Mouse (Mus musculus) midbrain, postnatal 0 days (tissue): Measurements from ENCODE around the gene Lcor. TPM values are rescaled to one million over a fixed set of nuclear protein-coding genes. Genes with fewer than 3 reads are reported as not detected.

Experiments used
- ATAC-seq: fragments of 200-750 bp; cut with Nextera tagmentation; 2 replicates; pipeline ENCODE4 v1.8.0; 2017; ENCODE audit warnings: moderate number of reproducible peaks, mild to moderate bottlenecking, moderate TSS enrichment, moderate library complexity; ENCODE audit not compliant: low FRiP score
- DNase-seq: peaks from one replicate; pipeline ENCODE4 v3.0.0-alpha.2; 2015; ENCODE audit warnings: low spot score
- H3K27ac ChIP-seq: fragments of 300-500 bp; sonication (generic); 2 replicates; pipeline ENCODE4 v1.5.1; 2014; ENCODE audit warnings: low read depth, mild to moderate bottlenecking, low read length, mixed read lengths
- H3K27me3 ChIP-seq: fragments of 300-500 bp; sonication (generic); 2 replicates; pipeline ENCODE4 v1.6.1; 2014; ENCODE audit warnings: low read length, control low read depth, mixed read lengths; ENCODE audit not compliant: insufficient read depth
- H3K36me3 ChIP-seq: fragments of 300-500 bp; sonication (generic); 2 replicates; pipeline ENCODE4 v1.6.1; 2014; ENCODE audit warnings: low read length, control low read depth, mixed read lengths; ENCODE audit not compliant: insufficient read depth
- H3K4me1 ChIP-seq: fragments of 300-500 bp; sonication (generic); 2 replicates; pipeline ENCODE4 v1.6.1; 2014; ENCODE audit warnings: mild to moderate bottlenecking, control low read depth, antibody characterized with exemption, low read length, mixed read lengths; ENCODE audit not compliant: insufficient read depth
- H3K4me2 ChIP-seq: fragments of 300-500 bp; sonication (generic); 2 replicates; pipeline ENCODE4 v1.6.1; 2014; ENCODE audit warnings: low read depth, mild to moderate bottlenecking, low read length, mixed read lengths; ENCODE audit not compliant: poor library complexity, severe bottlenecking
- H3K4me3 ChIP-seq: fragments of 300-500 bp; sonication (generic); 2 replicates; pipeline ENCODE4 v1.5.1; 2014; ENCODE audit warnings: low read depth, mild to moderate bottlenecking, low read length, moderate library complexity
- H3K9ac ChIP-seq: fragments of 300-500 bp; sonication (generic); replicated peaks from 2 replicates; pipeline ENCODE4 v1.6.1; 2014; ENCODE audit warnings: mild to moderate bottlenecking, low read length, moderate library complexity, mixed read lengths; ENCODE audit not compliant: poor library complexity, severe bottlenecking
- H3K9me3 ChIP-seq: fragments of 300-500 bp; sonication (generic); 2 replicates; pipeline ENCODE4 v1.6.1; 2016; ENCODE audit warnings: low read length, control low read depth
- CTCF ChIP-seq: IDR thresholded peaks from 2 replicates; pipeline ENCODE4 v1.5.1; 2016; ENCODE audit warnings: antibody characterized with exemption, mild to moderate bottlenecking
- WGBS: fragments of 180-500 bp; shearing (Covaris S2); extraction: QIAGEN DNeasy Blood & Tissue Kit; methylation state at CpG from one replicate; pipeline ENCODE4 v1.1.7; 2014; 5-methylcytosine and 5-hydroxymethylcytosine counted together
- microRNA-seq: library from miRNA; unstranded; fragments of <30 nt; microRNA quantifications from one replicate; pipeline ENCODE4, GENCODE M21; 2016; ENCODE audit warnings: borderline number of aligned reads
- polyA plus RNA-seq: library from polyadenylated mRNA; unstranded; fragments of >200 nt; fragmentation: Nextera tagmentation; extraction: Ambion mirVana; gene quantifications from 2 replicates; pipeline ENCODE4 v1.2.1, GENCODE M21; 2015
- total RNA-seq: library from RNA; depleted of rRNA; stranded (reverse); fragments of >200 nt; gene quantifications from 2 replicates; pipeline ENCODE4 v1.2.3, GENCODE M21; 2014; rRNA removed

The Lcor gene
- total and polyA plus RNA-seq, 2 experiments from 2014 or later, result 13.4 to 15.9 TPM

DNA sequence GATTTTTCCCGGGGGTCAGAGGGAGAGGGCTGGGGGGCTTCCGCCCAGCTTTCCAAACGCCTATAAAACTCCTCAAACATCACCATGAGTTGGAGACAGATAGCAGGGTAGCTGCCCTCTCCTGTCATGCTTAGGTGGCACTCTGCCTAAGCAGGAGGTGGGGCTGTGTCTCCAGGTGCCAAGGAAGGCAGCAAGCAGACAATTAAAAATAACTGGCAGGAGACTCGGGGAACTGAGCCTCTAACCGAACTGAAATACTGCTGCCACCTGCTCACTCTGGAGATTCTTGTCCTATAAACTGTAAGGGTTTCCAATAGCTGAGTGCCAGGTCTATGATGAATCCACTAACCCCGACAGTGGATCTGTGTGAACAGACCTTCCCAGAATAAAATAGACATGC is 129.2 kb downstream of the Lcor start:
- ATAC-seq (no peak), DNase-seq (no peak)
- H3K36me3 ChIP-seq, result peaks cover 6% of the 10 kb centered on the region
- H3K27ac ChIP-seq, result no peak overlapping the region
- WGBS, result 79% methylated on average over 6 of the region's 6 CpGs
- H3K4me3 ChIP-seq, result no peak overlapping the region
- H3K4me1 ChIP-seq, result 0 out of 2 replicates have a peak, but pooled peaks cover 4% of the 10 kb centered on the region
- H3K9ac ChIP-seq, result no peak overlapping the region
- H3K4me2 ChIP-seq, result no peak overlapping the region
- no peaks in the 10 kb centered on the region for H3K9me3 ChIP-seq
- no peak for TF ChIP-seq CTCF
- no peaks in the 10 kb centered on the region for H3K27me3 ChIP-seq

Small RNA genes within 50 kb of the gene (microRNA-seq; reads per million reads assigned to microRNA genes)
- gene Mir8091, result not detected

Other genes starting within 250 kb of the Lcor start
- 128 and 148 TPM in 2 replicates for gene Tm9sf3, start 218.6 kb upstream of the Lcor start, total RNA-seq
- gene Tm9sf3, start 218.6 kb upstream of the Lcor start, polyA plus RNA-seq, result 57.8 and 63.2 TPM in 2 replicates
- gene Pik3ap1, start 97.5 kb upstream of the Lcor start, total RNA-seq, result 1.6 and 2.0 TPM in 2 replicates
- gene Pik3ap1, start 97.5 kb upstream of the Lcor start, polyA plus RNA-seq, result 2.6 and 3.1 TPM in 2 replicates
- 6.4 and 6.8 TPM in 2 replicates for gene Gm340, start 99.7 kb downstream of the Lcor start, total RNA-seq
- gene Gm340, start 99.7 kb downstream of the Lcor start, polyA plus RNA-seq, result 1.1 TPM in 2 replicates